Mouse (Mus musculus) neural tube, embryonic 11.5 days (tissue): ENCODE data around the gene Coro2a. TPM values are rescaled to one million over a fixed set of nuclear protein-coding genes. Genes with fewer than 3 reads are reported as not detected.

Source experiments
- ATAC-seq: fragments of 200-750 bp; cut with Nextera tagmentation; 2 replicates; pipeline ENCODE4 v1.8.0; 2017; ENCODE audit warnings: moderate number of reproducible peaks, mild to moderate bottlenecking, moderate TSS enrichment, moderate library complexity; ENCODE audit not compliant: insufficient read depth, low FRiP score, low TSS enrichment
- DNase-seq: peaks from one replicate; pipeline ENCODE4 v3.0.0-alpha.2; 2015; ENCODE audit warnings: low spot score
- H3K27ac ChIP-seq: fragments of 300-500 bp; sonication (generic); 2 replicates; pipeline ENCODE4 v1.5.1; 2014; ENCODE audit warnings: low read depth, mild to moderate bottlenecking, low read length
- H3K27me3 ChIP-seq: fragments of 300-500 bp; sonication (generic); 2 replicates; pipeline ENCODE4 v1.6.1; 2014; ENCODE audit warnings: mild to moderate bottlenecking, low read length, mixed read lengths; ENCODE audit not compliant: control insufficient read depth, insufficient read depth
- H3K36me3 ChIP-seq: fragments of 300-500 bp; sonication (generic); 2 replicates; pipeline ENCODE4 v1.6.1; 2014; ENCODE audit warnings: mild to moderate bottlenecking, low read length, moderate library complexity, mixed read lengths; ENCODE audit not compliant: control insufficient read depth, insufficient read depth
- H3K4me1 ChIP-seq: fragments of 300-500 bp; sonication (generic); 2 replicates; pipeline ENCODE4 v1.6.1; 2014; ENCODE audit warnings: low read length, mixed read lengths; ENCODE audit not compliant: control insufficient read depth, insufficient read depth
- H3K4me2 ChIP-seq: fragments of 300-500 bp; sonication (generic); 2 replicates; pipeline ENCODE4 v1.6.1; 2014; ENCODE audit warnings: low read depth, mild to moderate bottlenecking, moderate library complexity
- H3K4me3 ChIP-seq: fragments of 300-500 bp; sonication (generic); 2 replicates; pipeline ENCODE4 v1.5.1; 2014; ENCODE audit warnings: low read depth, low read length
- H3K9ac ChIP-seq: fragments of 300-500 bp; sonication (generic); 2 replicates; pipeline ENCODE4 v1.6.1; 2014; ENCODE audit warnings: mild to moderate bottlenecking, low read length
- H3K9me3 ChIP-seq: fragments of 300-500 bp; sonication (generic); 2 replicates; pipeline ENCODE4 v1.6.1; 2016; ENCODE audit warnings: low read length; ENCODE audit not compliant: control insufficient read depth
- WGBS: fragments of 180-500 bp; shearing (Covaris S2); extraction: QIAGEN DNeasy Blood & Tissue Kit; methylation state at CpG from one replicate; pipeline ENCODE4 v1.1.7; 2014; 5-methylcytosine and 5-hydroxymethylcytosine counted together
- polyA plus RNA-seq: library from polyadenylated mRNA; unstranded; fragments of >200 nt; fragmentation: Nextera tagmentation; extraction: Ambion mirVana; gene quantifications from 2 replicates; pipeline ENCODE4 v1.2.1, GENCODE M21; 2014

The Coro2a gene
- polyA plus RNA-seq, 1 experiment from 2014 or later = 8.8 TPM

DNA sequence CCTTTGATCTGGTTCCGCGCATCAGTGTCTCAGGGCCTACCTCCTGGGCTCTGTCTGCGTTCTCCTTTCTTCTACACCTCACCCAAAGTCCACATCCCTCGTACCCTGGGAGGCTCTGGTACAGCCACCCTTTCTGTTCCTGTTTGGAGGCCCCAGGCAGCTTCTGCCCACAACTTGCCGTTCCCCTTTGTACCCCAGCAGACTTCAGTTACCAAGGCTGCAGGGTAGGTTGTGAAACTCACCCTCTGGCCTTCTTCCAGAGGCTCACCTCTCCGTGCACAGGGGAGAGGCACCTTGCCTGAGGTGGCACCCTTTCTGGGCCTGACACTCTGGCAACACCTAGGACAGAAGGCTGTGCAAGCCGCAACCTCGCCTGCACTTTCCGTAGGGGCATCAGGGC, 46.2 kb downstream of the Coro2a start:
- H3K36me3 ChIP-seq = no peaks in the 10 kb centered on the region
- WGBS = 91% methylated on average over 9 of the region's 9 CpGs
- no peaks in the 10 kb centered on the region for H3K9me3 ChIP-seq
- H3K27ac ChIP-seq = no peak overlapping the region
- H3K27me3 ChIP-seq = no peaks in the 10 kb centered on the region
- H3K4me2 ChIP-seq = no peak overlapping the region
- ATAC-seq (no peak), DNase-seq (no peak)
- no peak overlapping the region for H3K4me3 ChIP-seq
- H3K9ac ChIP-seq = no peak overlapping the region
- no peaks in the 10 kb centered on the region for H3K4me1 ChIP-seq

DNA sequence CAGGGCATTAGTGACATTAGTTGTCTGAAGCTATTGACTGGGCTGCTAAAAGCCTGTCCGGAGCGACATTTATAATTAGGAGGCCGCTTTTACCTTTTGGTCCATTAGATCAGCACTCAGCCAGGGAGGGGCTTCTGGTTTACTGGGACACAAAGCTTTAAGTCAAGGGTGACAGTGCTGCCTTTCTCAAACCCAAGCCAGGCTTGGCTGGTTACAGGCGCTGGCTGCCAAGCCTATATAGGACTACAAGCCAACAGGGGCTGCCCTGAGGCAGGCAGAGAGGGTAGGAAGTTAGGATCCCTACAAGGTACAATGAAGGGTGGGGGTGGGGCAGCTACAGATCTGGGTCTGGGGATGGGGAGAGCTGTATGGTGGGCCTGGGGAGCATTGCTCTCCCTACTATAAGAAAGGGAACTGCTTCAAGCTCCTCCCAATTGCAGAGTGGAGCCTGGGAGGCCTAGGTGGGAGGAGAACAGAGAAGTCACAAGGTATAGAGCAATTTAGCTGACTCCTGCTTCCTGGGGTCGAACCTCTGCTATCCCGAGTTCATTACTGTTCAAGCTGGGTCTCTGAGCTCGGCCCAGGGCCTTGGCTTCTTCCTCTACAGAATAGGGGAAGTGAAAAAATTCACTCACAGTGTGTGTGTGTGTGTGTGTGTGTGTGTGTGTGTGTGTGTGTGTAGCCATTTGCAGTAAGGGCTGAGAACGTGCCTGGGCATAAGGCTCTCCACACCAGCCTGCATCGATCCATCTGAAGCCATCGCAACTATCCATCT, 47.5 kb downstream of the Coro2a start:
- H3K27me3 ChIP-seq = no peaks in the 10 kb centered on the region
- 81% methylated on average over 10 of the region's 10 CpGs for WGBS
- no peak overlapping the region for H3K4me3 ChIP-seq
- ATAC-seq (no peak), DNase-seq (no peak)
- H3K4me2 ChIP-seq = no peak overlapping the region
- H3K4me1 ChIP-seq = no peaks in the 10 kb centered on the region
- no peak overlapping the region for H3K9ac ChIP-seq
- H3K36me3 ChIP-seq = no peaks in the 10 kb centered on the region
- H3K9me3 ChIP-seq = no peaks in the 10 kb centered on the region
- H3K27ac ChIP-seq = no peak overlapping the region

DNA sequence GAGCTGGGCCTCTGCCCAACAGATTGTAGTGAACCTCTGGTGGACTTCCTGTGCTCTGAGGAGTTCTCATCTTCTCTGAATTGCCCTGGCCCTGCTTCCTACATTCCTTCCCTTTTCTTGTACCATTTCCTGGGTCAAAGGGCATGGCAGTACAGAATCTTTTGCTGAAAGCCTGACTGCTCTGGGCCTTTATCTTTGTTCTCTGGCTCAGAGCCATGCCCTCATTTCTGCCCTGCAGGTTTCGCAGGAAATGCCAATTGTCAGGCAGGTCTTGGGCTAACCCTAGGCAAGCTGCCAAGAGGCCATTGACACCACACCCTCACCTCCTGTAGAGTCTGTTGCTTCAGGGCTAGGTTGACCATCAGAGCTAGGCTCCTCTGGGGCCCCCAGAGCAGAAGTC, 48.1 kb downstream of the Coro2a start:
- Histone ChIP-seq H3K27ac (no peak overlapping the region), H3K9me3 (no peaks in the 10 kb centered on the region), H3K4me3 (no peak overlapping the region), H3K4me1 (no peaks in the 10 kb centered on the region), H3K36me3 (no peaks in the 10 kb centered on the region), H3K4me2 (no peak overlapping the region), H3K27me3 (no peaks in the 10 kb centered on the region), H3K9ac (no peak overlapping the region)
- no peak for DNase-seq
- 80% methylated on average over 1 of the region's 1 CpGs for whole genome bisulfite sequencing
- ATAC-seq = no peak

DNA sequence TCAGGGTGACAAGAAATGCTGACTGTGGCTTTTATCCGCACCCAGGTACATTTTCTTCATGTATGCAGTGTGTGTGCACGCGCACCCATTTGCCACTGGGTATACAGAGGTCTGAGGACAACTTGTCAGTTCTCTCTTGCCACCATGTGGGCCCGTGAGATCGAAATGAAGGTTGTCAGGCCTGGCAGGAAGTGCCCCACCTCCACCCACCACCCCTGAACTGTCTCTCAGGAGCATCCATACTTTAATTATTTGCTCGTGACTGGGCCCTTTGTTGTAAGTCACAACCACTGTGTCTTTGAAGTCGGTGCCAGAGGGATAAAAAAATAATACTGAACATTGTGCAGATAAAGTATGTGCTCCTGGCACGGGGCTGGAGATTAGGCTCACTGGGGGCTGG, 51.6 kb downstream of the Coro2a start:
- Histone ChIP-seq H3K4me1 (no peaks in the 10 kb centered on the region), H3K9ac (no peak overlapping the region), H3K36me3 (no peaks in the 10 kb centered on the region), H3K27me3 (no peaks in the 10 kb centered on the region), H3K27ac (no peak overlapping the region), H3K4me2 (no peak overlapping the region), H3K4me3 (no peak overlapping the region), H3K9me3 (no peaks in the 10 kb centered on the region)
- WGBS = 73% methylated on average over 8 of the region's 8 CpGs
- DNase-seq (no peak), ATAC-seq (no peak)

DNA sequence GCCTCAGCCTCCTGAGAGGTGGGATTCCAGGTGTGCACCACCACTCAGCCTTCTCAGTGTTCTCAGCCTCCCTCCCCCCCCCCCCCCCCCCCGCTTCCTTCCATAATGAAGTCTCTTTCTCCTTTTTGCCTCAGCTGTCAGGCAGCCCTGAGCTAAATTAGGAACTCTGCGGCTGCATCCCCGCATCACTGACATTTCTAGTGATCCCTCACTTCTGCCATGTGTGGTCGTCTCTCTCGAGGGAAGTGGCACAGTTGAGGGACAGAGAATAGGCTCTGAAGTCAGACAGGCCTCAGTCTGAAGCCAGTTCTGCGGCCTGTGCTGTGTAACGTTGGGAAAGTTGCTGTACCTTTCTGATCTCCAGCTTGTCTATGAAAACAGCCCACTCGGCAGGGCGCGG, 52.0 kb downstream of the Coro2a start:
- no peaks in the 10 kb centered on the region for H3K36me3 ChIP-seq
- no peaks in the 10 kb centered on the region for H3K9me3 ChIP-seq
- no peaks in the 10 kb centered on the region for H3K4me1 ChIP-seq
- ATAC-seq = no peak
- H3K27ac ChIP-seq = no peak overlapping the region
- WGBS = 83% methylated on average over 9 of the region's 10 CpGs
- no peak overlapping the region for H3K4me3 ChIP-seq
- no peak for DNase-seq
- H3K9ac ChIP-seq = no peak overlapping the region
- H3K4me2 ChIP-seq = no peak overlapping the region
- H3K27me3 ChIP-seq = no peaks in the 10 kb centered on the region

DNA sequence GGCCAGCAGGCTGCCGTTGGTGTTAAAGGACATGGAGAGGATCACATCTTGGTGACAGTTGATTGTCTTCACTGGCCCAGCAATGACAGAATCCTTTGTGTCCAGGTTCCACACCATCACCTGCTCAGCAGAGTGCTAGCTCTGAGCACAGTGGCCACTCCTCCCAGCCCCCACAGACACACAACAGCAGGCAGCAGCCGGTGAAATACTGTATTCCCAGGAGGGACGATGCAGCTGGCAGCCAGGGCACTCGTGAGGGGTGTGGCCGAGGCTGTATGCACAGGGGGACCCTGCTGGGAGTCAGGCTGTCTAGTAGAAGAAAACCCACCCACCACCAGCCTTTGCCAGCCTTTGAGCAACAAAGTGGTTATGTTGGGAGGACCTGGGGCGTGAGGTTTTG, 55.3 kb downstream of the Coro2a start:
- no peak for ATAC-seq
- WGBS = 43% methylated on average over 6 of the region's 6 CpGs

DNA sequence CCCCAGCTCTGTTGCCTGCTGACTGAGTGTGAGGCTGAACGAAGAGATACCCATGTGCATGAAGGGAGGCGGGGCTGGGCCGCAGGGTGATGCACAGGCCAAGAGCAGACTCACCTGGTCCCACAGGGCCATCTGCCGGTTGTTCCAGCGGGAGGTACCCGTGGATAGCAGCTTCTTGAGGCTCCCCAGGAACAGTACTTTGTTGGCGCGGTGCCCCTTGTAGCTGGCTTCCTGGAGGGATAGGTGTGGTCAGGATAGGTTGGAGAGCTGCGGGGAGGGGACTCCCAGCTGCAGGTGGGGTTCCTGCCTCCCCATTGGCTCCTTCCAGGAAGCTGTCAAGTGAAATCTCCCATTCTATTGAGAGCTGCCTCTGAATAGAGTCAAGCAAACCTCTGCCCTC, 56.5 kb downstream of the Coro2a start:
- Histone ChIP-seq H3K9ac (no peak overlapping the region), H3K27me3 (no peaks in the 10 kb centered on the region), H3K9me3 (no peaks in the 10 kb centered on the region), H3K36me3 (no peaks in the 10 kb centered on the region), H3K4me3 (no peak overlapping the region), H3K4me2 (no peak overlapping the region), H3K4me1 (no peaks in the 10 kb centered on the region), H3K27ac (no peak overlapping the region)
- 19% methylated on average over 9 of the region's 9 CpGs for WGBS
- ATAC-seq (no peak), DNase-seq (no peak)

More for the DNA sequence above, 55.3 kb downstream of the Coro2a start:
- Histone ChIP-seq H3K27ac (no peak overlapping the region), H3K4me1 (no peaks in the 10 kb centered on the region), H3K4me3 (no peak overlapping the region), H3K4me2 (no peak overlapping the region), H3K36me3 (no peaks in the 10 kb centered on the region), H3K9ac (no peak overlapping the region), H3K27me3 (no peaks in the 10 kb centered on the region), H3K9me3 (no peaks in the 10 kb centered on the region)
- DNase-seq = peak; percentile 24

DNA sequence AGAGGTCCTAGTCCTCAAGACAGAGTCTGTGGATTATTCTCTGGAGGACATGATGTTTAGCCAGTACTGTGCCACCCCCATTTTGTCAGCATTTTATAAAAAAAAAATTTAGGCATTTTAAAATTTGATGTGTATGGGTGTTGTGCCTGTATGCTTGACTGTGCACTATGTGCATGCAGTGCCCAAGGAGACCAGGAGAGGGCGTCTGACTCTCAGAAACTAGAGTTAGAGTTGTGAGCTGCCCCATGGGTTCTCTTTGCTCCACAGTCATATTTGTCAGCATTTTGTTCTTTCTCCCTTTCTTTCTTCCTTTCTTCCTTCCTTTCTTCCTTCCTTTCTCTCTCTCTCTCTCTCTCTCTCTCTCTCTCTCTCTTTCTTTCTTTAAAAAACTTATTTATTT, 57.7 kb downstream of the Coro2a start:
- Histone ChIP-seq H3K9me3 (no peaks in the 10 kb centered on the region), H3K4me2 (no peak overlapping the region), H3K4me3 (no peak overlapping the region), H3K27me3 (no peaks in the 10 kb centered on the region), H3K27ac (no peak overlapping the region), H3K36me3 (no peaks in the 10 kb centered on the region), H3K4me1 (no peaks in the 10 kb centered on the region), H3K9ac (no peak overlapping the region)
- 38% methylated on average over 1 of the region's 1 CpGs for WGBS
- no peak for DNase-seq
- ATAC-seq = no peak

DNA sequence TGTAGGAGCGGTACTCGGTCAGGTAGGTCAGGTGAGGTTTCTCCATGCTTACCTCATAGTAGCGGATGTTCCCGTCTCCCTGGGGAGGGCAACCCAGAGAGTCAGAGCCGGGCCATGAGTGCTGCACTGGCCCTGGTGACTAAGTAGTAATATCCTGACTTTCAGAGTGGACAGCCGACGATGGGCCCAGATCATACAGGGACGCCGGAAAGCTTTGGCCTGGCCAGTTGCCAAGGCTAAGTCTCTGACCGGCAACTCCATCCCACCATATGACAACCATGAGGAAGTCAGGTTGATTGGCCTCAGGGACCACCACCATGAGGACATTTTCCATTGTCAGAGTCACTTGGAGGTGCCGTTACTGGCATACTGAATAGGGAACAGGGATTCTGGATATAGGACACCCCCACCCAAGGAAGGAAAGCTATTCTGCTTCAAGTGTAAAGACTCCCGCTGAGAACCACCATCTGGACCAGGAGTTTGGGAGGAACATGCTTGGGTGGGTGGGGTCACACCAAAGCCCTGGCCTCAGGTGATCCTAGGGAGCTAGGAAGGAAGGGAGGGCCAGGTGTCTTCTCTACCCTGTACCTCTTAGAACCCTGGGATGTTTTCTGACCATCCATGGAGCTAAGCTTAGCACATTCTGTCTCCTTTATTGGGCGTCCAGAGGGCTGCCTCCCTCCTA, 58.5 kb downstream of the Coro2a start:
- Histone ChIP-seq H3K27ac (no peak overlapping the region), H3K27me3 (no peaks in the 10 kb centered on the region), H3K4me1 (no peaks in the 10 kb centered on the region), H3K4me3 (no peak overlapping the region), H3K4me2 (no peak overlapping the region), H3K9ac (no peak overlapping the region), H3K36me3 (no peaks in the 10 kb centered on the region), H3K9me3 (no peaks in the 10 kb centered on the region)
- DNase-seq (no peak), ATAC-seq (no peak)
- WGBS = 92% methylated on average over 13 of the region's 13 CpGs
